Mouse (Mus musculus): ENCODE data around the gene Trpd52l3. TPM values are rescaled to one million over a fixed set of nuclear protein-coding genes. Genes with fewer than 3 reads are reported as not detected.

Trpd52l3 gene
- not detected for total RNA-seq (2023)

DNA sequence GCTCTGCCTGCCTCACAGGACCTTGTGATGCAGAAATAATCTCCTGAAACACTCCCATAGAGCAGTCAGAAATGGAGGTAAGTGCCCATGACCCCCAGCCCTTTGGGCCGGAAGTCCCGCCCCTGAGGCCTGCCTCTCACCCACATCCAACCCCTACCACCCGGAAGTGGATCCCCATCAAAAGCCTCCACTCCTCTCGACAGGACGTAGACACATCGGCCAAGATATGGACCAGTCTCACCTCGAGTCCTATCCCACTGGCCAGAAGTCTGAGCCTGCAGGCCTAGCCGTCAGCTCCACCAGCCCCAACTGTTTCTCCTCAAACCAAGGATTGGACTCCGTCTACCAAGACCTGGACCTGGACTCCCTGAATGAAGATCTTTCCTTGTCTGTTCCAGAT lies at the start of gene Trpd52l3:
TSS of gene Trpd52l3 (plus strand) at position 170 of the 400 bp plus-strand sequence.

DNA sequence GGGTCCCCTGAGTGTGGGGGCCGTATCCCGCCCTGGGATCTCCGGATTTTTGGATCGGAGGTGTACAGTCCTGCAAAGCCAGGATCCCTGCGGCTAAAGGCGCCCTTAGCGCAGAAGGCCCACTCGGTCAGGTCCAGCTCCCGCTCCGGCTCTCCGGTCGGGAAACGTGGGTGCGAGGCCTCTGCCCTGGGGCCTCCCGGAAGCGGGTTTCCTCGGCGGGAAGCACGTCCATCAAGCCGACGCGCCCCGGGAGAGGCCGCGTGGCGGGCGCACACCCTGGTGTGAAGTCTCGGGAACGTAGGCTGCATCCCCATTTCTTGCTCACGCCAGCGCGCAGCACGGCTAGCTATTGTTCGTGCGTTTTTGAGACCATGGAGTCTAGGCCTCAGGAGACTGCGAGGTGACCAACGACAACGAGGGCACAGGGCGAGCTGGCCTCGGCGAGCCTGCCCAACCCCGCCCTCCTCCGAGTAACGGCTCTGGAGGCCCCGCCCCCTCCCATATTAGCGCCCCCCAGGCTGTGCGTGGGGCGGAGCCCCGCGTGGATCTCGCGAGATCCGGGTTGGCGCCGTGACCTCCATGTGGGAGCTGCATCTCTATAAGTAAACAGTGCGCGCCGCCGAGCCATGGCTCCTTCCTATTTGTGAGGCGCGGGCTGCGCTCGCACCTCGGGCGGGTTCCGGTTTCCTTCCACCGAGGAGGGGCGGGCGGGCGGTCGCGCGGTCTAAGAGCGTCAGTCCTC lies 26.5 kb downstream of the Trpd52l3 start, which contains the start of gene Uhrf2:
TSS of gene Uhrf2 (plus strand) at position 620 of the 742 bp plus-strand sequence.

Other genes with a start within 250 kb of the Trpd52l3 start
- 28.5 TPM for gene 9930021J03Rik, start 197.8 kb upstream of the Trpd52l3 start, total RNA-seq (2023)
- gene Ranbp6, start 190.8 kb upstream of the Trpd52l3 start, total RNA-seq (2023): 22.8 TPM
- gene Il33, start 78.7 kb upstream of the Trpd52l3 start, total RNA-seq (2023): not detected
- 79.2 TPM for gene Uhrf2, start 26.7 kb downstream of the Trpd52l3 start, total RNA-seq (2023)
- gene Gldc, start 171.6 kb downstream of the Trpd52l3 start, total RNA-seq (2023): 0.56 TPM
- not detected for gene Mbl2, start 229.2 kb downstream of the Trpd52l3 start, total RNA-seq (2023)

Measured in CD4-positive naive resting alpha-beta T cell, adult 57 days (primary cell).